Mouse (Mus musculus): ENCODE data around the gene Slc2a1.

The Slc2a1 gene

GRCm38 (mm10) chr4:119108495-119109408 is at the start of gene Slc2a1:
TSS of gene Slc2a1 (plus strand) at chr4:119108711.
- DNase-seq, result peak; percentile 94

- no peak for DNase-seq
Measured at GRCm38 (mm10) chr4:119066791-119067190, 41.7 kb upstream of the Slc2a1 start.

- no peak for DNase-seq
Measured at GRCm38 (mm10) chr4:119067204-119067603, 41.3 kb upstream of the Slc2a1 start.

- DNase-seq, result no peak
Measured at GRCm38 (mm10) chr4:119068918-119069317, 39.6 kb upstream of the Slc2a1 start.

- DNase-seq, result no peak
Measured at GRCm38 (mm10) chr4:119070181-119070580, 38.3 kb upstream of the Slc2a1 start.

- no peak for DNase-seq
Measured at GRCm38 (mm10) chr4:119070959-119071647, 37.4 kb upstream of the Slc2a1 start.

GRCm38 (mm10) chr4:119071648-119072362 is 36.7 kb upstream of the Slc2a1 start:
- no peak for DNase-seq

GRCm38 (mm10) chr4:119072363-119072940 is 36.1 kb upstream of the Slc2a1 start:
- DNase-seq, result no peak

- DNase-seq, result no peak
Measured at GRCm38 (mm10) chr4:119072941-119073451, 35.5 kb upstream of the Slc2a1 start.

GRCm38 (mm10) chr4:119073626-119074025 is 34.9 kb upstream of the Slc2a1 start:
- no peak for DNase-seq

GRCm38 (mm10) chr4:119074596-119074995 is 33.9 kb upstream of the Slc2a1 start:
- DNase-seq, result no peak

GRCm38 (mm10) chr4:119075273-119075672 is 33.2 kb upstream of the Slc2a1 start:
- DNase-seq, result no peak

GRCm38 (mm10) chr4:119076336-119076735 is 32.2 kb upstream of the Slc2a1 start:
- no peak for DNase-seq

GRCm38 (mm10) chr4:119077084-119077682 is 31.3 kb upstream of the Slc2a1 start:
- peak; percentile 30 for DNase-seq

GRCm38 (mm10) chr4:119079928-119080327 is 28.6 kb upstream of the Slc2a1 start:
- no peak for DNase-seq

GRCm38 (mm10) chr4:119082740-119083231 is 25.7 kb upstream of the Slc2a1 start:
- no peak for DNase-seq

GRCm38 (mm10) chr4:119088424-119088823 is 20.1 kb upstream of the Slc2a1 start:
- no peak for DNase-seq

GRCm38 (mm10) chr4:119093890-119094289 is 14.6 kb upstream of the Slc2a1 start:
- DNase-seq, result no peak

GRCm38 (mm10) chr4:119094987-119095386 is 13.5 kb upstream of the Slc2a1 start:
- no peak for DNase-seq

GRCm38 (mm10) chr4:119096401-119096800 is 12.1 kb upstream of the Slc2a1 start:
- no peak for DNase-seq

GRCm38 (mm10) chr4:119097421-119097820 is 11.1 kb upstream of the Slc2a1 start:
- DNase-seq, result no peak
